Mouse (Mus musculus) liver, adult 2 months (tissue): ENCODE data around the gene Mblac2. TPM values are rescaled to one million over a fixed set of nuclear protein-coding genes. Genes with fewer than 3 reads are reported as not detected.

ENCODE experiments used
- DNase-seq: peaks from one replicate; pipeline ENCODE4 v3.0.0-alpha.2; 2011; ENCODE audit warnings: low read depth, low spot score; ENCODE audit errors: extremely low read depth
- H3K27ac ChIP-seq: fragments of 200-500 bp; replicated peaks from 2 replicates; pipeline ENCODE4 v1.5.1; 2012; ENCODE audit warnings: low read depth, mild to moderate bottlenecking, control low read depth, inconsistent platforms, low read length; ENCODE audit not compliant: insufficient read depth
- H3K27me3 ChIP-seq: fragments of 200-500 bp; 2 replicates; pipeline ENCODE4 v1.6.1; 2012; ENCODE audit warnings: mild to moderate bottlenecking, moderate library complexity, low read length, inconsistent platforms; ENCODE audit not compliant: control insufficient read depth, insufficient read depth
- H3K36me3 ChIP-seq: fragments of 200-500 bp; 2 replicates; pipeline ENCODE4 v1.6.1; 2012; ENCODE audit warnings: low read length, inconsistent platforms; ENCODE audit not compliant: control insufficient read depth, insufficient read depth
- H3K4me1 ChIP-seq: fragments of 200-500 bp; 2 replicates; pipeline ENCODE4 v1.6.1; 2011; ENCODE audit warnings: low read length; ENCODE audit not compliant: control insufficient read depth, insufficient read depth
- H3K4me3 ChIP-seq: fragments of 200-500 bp; 2 replicates; pipeline ENCODE4 v1.5.1; 2011; ENCODE audit warnings: low read depth, mild to moderate bottlenecking, control low read depth, low read length, moderate library complexity; ENCODE audit not compliant: insufficient read depth
- H3K79me2 ChIP-seq: fragments of 200-500 bp; 2 replicates; pipeline ENCODE4 v1.6.1; 2012; ENCODE audit warnings: inconsistent platforms, mild to moderate bottlenecking, low read length, moderate library complexity; ENCODE audit not compliant: control insufficient read depth, insufficient read depth
- H3K9ac ChIP-seq: fragments of 200-500 bp; 2 replicates; pipeline ENCODE4 v1.6.1; 2012; ENCODE audit warnings: low read depth, mild to moderate bottlenecking, control low read depth, inconsistent platforms, low read length
- CTCF ChIP-seq: fragments of 200-500 bp; IDR thresholded peaks from 2 replicates; pipeline ENCODE4 v1.5.1; 2011; ENCODE audit warnings: low read depth, low read length, control low read depth
- POLR2A ChIP-seq: fragments of 200-500 bp; IDR thresholded peaks from 2 replicates; pipeline ENCODE4 v1.6.1; 2011; ENCODE audit warnings: low read length, control low read depth; ENCODE audit not compliant: insufficient read depth; ENCODE audit errors: extremely low read depth
- WGBS: fragments of 180-500 bp; shearing (Covaris S2); methylation state at CpG from one replicate; pipeline ENCODE4 v1.1.7; 2018; 5-methylcytosine and 5-hydroxymethylcytosine counted together
- polyA plus RNA-seq: library from polyadenylated mRNA; depleted of rRNA; stranded (reverse); fragments of >200 nt; gene quantifications from 2 replicates; pipeline ENCODE4 v1.2.3, GENCODE M21; 2012
- total RNA-seq: library from RNA; depleted of rRNA; stranded (reverse); fragments of >200 nt; gene quantifications from 2 replicates; pipeline ENCODE4 v1.2.3, GENCODE M21; 2014

Mblac2 gene
- total and polyA plus RNA-seq, 2 experiments = 4.9 to 6.3 TPM

- Histone ChIP-seq H3K27me3 (no peaks in the 10 kb centered on the region), H3K4me1 (no peaks in the 10 kb centered on the region), H3K27ac (no peak overlapping the region), H3K9ac (no peak overlapping the region), H3K79me2 (no peaks in the 10 kb centered on the region), H3K4me3 (no peak overlapping the region), H3K36me3 (no peaks in the 10 kb centered on the region)
- WGBS = 23% methylated on average over 3 of the region's 3 CpGs
- TF ChIP-seq POLR2A (no peak), CTCF (peak; percentile 39)
- peak; percentile 66 for DNase-seq
These were observed 49.2 kb downstream of the Mblac2 start for GRCm38 (mm10) chr13:81760379-81760778.

GRCm38 (mm10) chr13:81761566-81762186 lies 50.5 kb downstream of the Mblac2 start:
- Histone ChIP-seq H3K27me3 (no peaks in the 10 kb centered on the region), H3K79me2 (no peaks in the 10 kb centered on the region), H3K36me3 (no peaks in the 10 kb centered on the region), H3K4me3 (no peak overlapping the region), H3K4me1 (no peaks in the 10 kb centered on the region), H3K27ac (no peak overlapping the region), H3K9ac (no peak overlapping the region)
- peak; percentile 61 for DNase-seq
- 31% methylated on average over 14 of the region's 14 CpGs for WGBS
- TF ChIP-seq CTCF (peak; percentile 52), POLR2A (no peak)

- H3K4me3 ChIP-seq = no peak overlapping the region
- H3K36me3 ChIP-seq = no peaks in the 10 kb centered on the region
- H3K79me2 ChIP-seq = no peaks in the 10 kb centered on the region
- H3K27me3 ChIP-seq = no peaks in the 10 kb centered on the region
- no peaks in the 10 kb centered on the region for H3K4me1 ChIP-seq
- no peak overlapping the region for H3K27ac ChIP-seq
- no peak overlapping the region for H3K9ac ChIP-seq
- 57% methylated on average over 5 of the region's 5 CpGs for WGBS
- DNase-seq = no peak
- TF ChIP-seq POLR2A (no peak), CTCF (no peak)
These were observed 53.0 kb downstream of the Mblac2 start for GRCm38 (mm10) chr13:81764173-81764572.

- Histone ChIP-seq H3K79me2 (no peaks in the 10 kb centered on the region), H3K36me3 (no peaks in the 10 kb centered on the region), H3K27me3 (no peaks in the 10 kb centered on the region), H3K27ac (no peak overlapping the region), H3K4me3 (no peak overlapping the region), H3K4me1 (no peaks in the 10 kb centered on the region), H3K9ac (no peak overlapping the region)
- TF ChIP-seq CTCF (peak; percentile 86), POLR2A (no peak)
- 81% methylated on average over 7 of the region's 7 CpGs for WGBS
- peak; percentile 32 for DNase-seq
These were observed 56.0 kb downstream of the Mblac2 start for GRCm38 (mm10) chr13:81767038-81767659.

GRCm38 (mm10) chr13:81776217-81776616 lies 65.1 kb downstream of the Mblac2 start:
- Histone ChIP-seq H3K79me2 (no peaks in the 10 kb centered on the region), H3K4me3 (no peak overlapping the region), H3K4me1 (no peaks in the 10 kb centered on the region), H3K36me3 (no peaks in the 10 kb centered on the region), H3K27me3 (no peaks in the 10 kb centered on the region), H3K27ac (no peak overlapping the region), H3K9ac (no peak overlapping the region)
- 78% methylated on average over 3 of the region's 3 CpGs for WGBS
- TF ChIP-seq CTCF (no peak), POLR2A (no peak)
- DNase-seq = no peak

- Histone ChIP-seq H3K27me3 (no peaks in the 10 kb centered on the region), H3K36me3 (peaks cover 4% of the 10 kb centered on the region), H3K4me1 (no peaks in the 10 kb centered on the region; the same call in 1 of the 2 replicates), H3K27ac (no peak overlapping the region), H3K79me2 (peaks cover 3% of the 10 kb centered on the region; the same call in 1 of the 2 replicates), H3K9ac (peak overlapping the region; percentile 75), H3K4me3 (peak overlapping the region; percentile 80)
- WGBS = 35% methylated on average over 9 of the region's 9 CpGs
- no peak for TF ChIP-seq CTCF
- DNase-seq = no peak
These were observed 71.3 kb downstream of the Mblac2 start for GRCm38 (mm10) chr13:81782475-81782874.
